Mouse (Mus musculus): ENCODE measurements around the gene Eif2ak3. TPM values are rescaled to one million over a fixed set of nuclear protein-coding genes. Genes with fewer than 3 reads are reported as not detected.

The Eif2ak3 gene
- total RNA-seq, 4 experiments from 2014 or later = 6.3 to 8.9 (median 7.6) TPM

- no peak for DNase-seq (ENCODE audit: low spot score)
Measured at GRCm38 (mm10) chr6:70899594-70900003, 55.3 kb downstream of the Eif2ak3 start.

DNA sequence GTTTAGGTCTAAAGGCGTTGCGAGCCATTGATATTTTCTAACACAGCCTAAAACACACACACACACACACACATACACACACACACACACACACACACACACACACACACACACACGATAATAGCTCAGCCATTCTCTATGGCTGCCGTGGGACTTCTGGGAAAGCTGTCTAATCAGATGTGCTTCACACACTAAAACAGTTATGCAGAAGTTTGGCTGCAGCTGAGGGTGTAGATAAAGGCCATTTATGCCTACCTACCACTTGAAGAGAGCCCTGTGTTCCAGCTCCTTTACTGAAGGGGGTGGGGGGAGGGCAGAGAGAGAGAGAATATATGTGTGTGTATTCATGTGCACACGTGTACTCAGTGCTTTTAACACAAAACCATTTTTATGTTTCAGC is 59.4 kb downstream of the Eif2ak3 start:
- no peak for DNase-seq (ENCODE audit: low spot score)

DNA sequence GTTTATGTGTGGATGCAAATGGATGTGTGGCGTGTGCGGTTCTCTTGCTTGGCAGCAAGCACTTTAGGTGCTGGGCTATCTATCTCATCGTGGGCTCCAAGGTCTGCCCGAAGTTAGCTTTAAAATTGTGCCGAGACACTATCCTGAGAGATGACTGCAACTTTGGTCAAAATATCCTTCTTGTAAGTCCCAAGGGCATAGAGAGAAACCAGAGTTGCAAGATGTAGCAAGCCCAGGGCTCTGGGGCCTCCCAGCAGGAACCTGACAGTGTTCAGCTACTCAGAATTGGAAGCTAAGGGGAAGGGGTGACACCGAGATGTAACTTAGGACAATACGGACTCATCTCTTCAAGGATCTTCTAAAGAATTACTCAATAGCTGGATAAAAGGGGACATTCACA is 65.3 kb downstream of the Eif2ak3 start:
- DNase-seq (ENCODE audit: low spot score) = no peak

DNA sequence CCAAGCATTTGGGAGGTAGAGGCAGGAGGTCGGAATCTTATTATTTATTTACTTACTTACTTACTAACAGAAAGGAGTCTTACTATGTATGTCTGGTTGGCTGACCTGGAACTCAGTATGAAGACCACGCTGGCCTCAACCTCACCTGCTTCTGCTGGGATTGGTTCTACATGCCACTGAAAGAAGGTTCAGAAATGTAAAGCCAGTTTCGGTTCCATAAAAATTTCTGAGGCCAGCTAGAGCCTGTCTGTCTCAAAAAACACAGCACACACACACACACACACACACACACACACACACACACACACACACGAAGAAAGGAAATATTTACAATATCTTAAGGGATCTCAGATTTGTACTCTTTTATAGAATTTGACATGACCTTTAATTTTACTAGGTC is 66.0 kb downstream of the Eif2ak3 start:
- no peak for DNase-seq (ENCODE audit: low spot score)

DNA sequence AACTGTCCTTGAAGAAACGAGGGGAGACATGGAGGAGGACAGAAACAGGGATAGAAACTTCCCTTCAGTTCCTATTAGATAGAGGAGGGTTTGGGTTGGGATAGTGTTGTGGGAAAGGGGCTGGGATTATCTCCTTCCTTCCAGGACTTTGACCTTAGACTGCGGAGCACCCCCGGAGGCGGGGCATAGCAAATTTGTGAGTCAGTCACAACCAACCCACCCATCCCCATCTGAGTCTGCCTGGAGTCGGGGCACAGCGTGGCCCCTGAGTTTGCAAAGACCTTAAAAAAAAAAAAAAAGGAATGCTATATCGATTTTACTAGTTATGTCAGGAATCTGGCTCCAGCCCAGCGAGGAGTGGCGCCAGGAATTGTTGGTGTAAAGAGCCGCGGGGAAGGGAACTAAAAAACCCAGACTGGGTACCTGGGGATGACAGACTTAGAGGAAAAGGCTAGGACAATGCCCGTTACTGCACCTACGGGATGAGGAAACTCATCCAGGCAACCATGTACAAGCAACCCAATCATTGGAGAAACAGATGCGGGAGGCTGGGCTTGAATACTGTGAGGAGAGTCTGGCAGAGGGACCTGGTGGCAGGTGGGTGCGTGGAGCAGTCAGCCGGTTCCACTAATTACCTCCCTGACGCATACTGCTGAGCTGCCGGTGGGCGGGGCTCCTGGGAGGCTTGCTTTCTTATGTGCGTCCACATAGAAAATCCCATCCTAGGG is 67.5 kb downstream of the Eif2ak3 start:
- no peak for DNase-seq (ENCODE audit: low spot score)

DNA sequence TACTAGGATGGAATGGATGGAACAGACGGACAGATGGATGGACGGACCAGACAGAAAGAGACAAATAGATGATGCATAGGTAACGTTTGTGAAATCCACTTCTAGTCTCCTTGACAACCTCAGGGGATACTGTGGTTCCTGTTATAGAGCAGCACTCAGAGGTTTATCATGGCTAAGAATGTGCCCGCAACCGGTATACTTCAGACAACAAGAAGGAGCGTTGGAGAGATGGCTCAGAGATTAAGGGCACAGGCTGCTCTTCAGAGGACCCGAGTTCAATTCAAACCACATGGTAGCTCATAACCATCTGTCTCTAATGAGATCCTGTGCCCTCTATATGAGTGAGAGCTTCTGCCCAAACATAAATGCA is 68.1 kb downstream of the Eif2ak3 start:
- DNase-seq (ENCODE audit: low spot score) = no peak

DNA sequence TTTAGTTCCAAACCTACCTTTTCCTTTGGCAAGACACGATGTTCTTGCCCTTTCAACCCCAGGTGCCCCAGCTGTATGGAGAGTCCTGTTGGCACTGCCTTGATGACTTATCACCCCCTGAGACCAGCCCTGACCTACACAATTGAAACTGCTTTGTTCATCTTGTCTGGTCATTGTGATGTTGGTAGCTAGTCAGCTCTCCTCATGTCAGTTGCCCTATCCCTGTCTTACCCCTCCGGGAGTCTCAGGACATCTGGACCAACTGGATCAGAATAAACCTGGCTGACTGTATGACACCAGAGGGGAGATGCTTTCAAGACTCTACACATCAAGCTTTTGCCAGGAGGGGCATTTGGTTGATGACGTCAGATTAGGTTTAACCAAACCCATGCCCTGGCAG is 74.5 kb downstream of the Eif2ak3 start, which contains the start of gene Tex37:
Gene Tex37 (minus strand): TSS at position 101 of the 400 bp plus-strand sequence.
- DNase-seq (ENCODE audit: low spot score) = no peak

DNA sequence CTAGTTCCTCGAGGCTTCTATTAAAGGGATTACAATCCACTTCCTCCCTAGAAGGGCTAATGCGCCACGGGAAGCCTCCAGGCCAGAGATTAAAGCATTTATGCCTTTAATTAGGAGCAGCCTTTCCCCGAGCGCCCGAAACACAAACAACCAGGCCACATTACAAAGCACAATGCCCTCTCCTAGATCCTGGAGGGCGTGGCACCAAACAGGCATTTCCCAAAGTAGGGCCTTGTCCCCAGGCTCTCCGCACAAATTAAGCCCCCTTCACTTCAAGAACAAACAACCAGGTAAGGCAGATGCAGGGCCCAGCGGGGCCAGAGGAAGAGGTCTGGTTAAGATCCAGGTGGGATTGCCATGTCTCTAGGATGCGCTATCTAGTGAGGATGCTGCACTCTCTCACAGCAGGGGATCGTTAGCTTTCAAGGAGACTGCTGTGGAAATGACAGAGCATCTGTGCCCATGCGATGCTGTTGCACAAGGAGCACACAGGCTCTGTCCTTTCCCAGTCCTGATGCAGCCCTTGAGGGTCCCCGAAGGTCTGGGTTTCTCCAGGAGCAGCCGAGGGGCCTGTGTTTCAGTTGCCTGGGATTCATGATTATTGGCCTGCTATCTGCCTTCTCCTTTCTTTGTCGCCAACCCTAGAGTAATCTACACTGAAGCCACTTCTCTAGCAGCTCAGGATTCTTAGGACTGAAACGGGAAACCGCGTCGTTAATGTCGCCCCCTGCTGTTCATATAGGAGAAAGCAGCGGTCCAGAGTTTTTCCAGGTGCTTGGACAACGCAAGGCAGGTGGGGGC is 77.2 kb downstream of the Eif2ak3 start:
- peak; percentile 11 for DNase-seq (ENCODE audit: low spot score)

- no peak for DNase-seq (ENCODE audit: low spot score)
Measured at GRCm38 (mm10) chr6:70931801-70932200, 87.5 kb downstream of the Eif2ak3 start.

- no peak for DNase-seq (ENCODE audit: low spot score)
Measured at GRCm38 (mm10) chr6:70953274-70953673, 109.0 kb downstream of the Eif2ak3 start.

DNA sequence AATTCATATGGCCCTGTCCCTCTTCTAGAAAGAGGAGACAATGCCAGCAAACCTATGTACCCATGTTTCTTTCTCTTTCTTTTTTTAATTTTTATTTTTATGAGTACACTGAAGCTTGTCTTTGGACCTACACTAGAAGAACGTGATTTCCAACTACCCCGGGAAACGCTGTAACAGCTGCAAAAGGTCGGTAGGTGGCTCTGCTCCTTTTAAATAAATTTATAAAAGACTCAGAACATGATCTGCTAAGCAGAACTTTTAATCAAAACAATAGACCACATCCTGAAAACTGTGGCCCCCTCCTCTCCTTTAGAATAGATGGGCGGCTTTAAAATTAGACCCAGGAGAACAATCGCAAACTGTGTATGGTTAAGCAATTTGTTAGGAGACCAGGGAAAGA is 109.7 kb downstream of the Eif2ak3 start:
- no peak for DNase-seq (ENCODE audit: low spot score)

Other genes with a start within 250 kb of the Eif2ak3 start
- 10 to 100 TPM; 11.6 to 15.0 (median 13.4) TPM for gene Rpia, start 52.3 kb upstream of the Eif2ak3 start, total RNA-seq (2022)
- not detected for gene Tex37, start 74.4 kb downstream of the Eif2ak3 start, total RNA-seq (2022)
- gene Foxi3, start 112.0 kb downstream of the Eif2ak3 start, total RNA-seq (2022) = not detected